Mouse (Mus musculus) CD4-positive, CD25-positive, alpha-beta regulatory T cell, adult 9 weeks (primary cell): Measurements from ENCODE around the gene Dnajc3. TPM values are rescaled to one million over a fixed set of nuclear protein-coding genes. Genes with fewer than 3 reads are reported as not detected.

ENCODE experiments used
- polyA plus RNA-seq: library from polyadenylated mRNA; unstranded; fragments of 100-300 nt; shearing (Covaris generic); gene quantifications from one replicate; pipeline ENCODE4 v1.2.1, GENCODE M21; 2017

Dnajc3 gene
- 24.8 TPM for polyA plus RNA-seq

GRCm38 (mm10) chr14:118937533-118938492 lies at the start of gene Dnajc3:
Gene Dnajc3 (plus strand): TSS chr14:118937976.

DNA sequence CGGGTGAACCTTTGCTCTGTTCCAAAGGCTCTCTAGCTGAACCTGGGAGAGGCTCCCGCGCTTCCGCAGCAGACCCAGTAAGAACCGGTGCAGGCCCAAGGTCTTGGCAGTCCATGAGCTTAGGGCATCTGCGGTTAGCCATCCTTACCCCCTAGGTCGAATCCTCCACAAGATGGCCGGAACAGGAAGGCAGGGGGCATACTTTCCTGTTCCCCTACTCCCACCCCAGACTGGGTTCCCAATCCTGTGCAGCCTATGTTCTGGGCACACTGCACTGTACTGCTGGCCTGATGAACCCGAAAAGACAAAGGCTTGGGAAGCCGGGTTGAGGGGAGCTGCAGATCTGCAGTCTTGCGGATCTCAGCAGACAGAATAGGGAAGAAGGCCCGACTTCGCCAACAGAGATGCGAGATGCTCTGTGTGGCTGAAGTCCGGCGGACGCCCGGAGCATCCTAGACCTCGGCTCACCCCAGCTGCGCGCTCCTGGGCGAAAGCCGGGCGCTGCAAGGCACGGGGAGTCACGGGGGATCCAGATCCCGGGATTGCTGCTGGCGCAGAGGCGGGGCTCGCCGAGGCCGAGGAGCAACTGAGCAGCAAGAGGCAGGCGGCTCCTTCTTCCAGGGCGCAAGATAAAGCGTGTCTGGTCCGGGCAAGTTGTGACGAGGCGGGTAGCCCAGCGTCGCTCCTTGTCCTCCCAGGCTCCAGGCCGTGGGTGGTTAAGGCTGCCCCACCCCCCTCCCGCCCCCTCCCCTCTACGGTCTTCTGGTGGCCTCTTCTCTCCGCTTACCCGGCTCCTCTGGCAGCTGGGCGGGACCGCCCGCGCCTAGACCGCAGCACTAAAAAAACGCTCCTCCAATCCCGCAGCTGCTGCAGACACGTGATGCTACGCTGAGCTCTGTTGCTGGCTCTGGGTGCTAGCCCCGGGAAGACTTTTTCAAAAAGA lies 12.8 kb upstream of the Dnajc3 start, which contains the start of gene Dzip1:
TSS of gene Dzip1 (minus strand) at position 788 of the 943 bp plus-strand sequence.

Other genes with a start within 250 kb of the Dnajc3 start
- 12.0 TPM for gene Abcc4, start 231.8 kb upstream of the Dnajc3 start, polyA plus RNA-seq
- gene Cldn10, start 150.1 kb upstream of the Dnajc3 start, polyA plus RNA-seq: 3.9 TPM
- gene Dzip1, start 12.5 kb upstream of the Dnajc3 start, polyA plus RNA-seq: 11.9 TPM
- gene Uggt2, start 161.5 kb downstream of the Dnajc3 start, polyA plus RNA-seq: 1.9 TPM
- not detected for gene Hs6st3, start 200.4 kb downstream of the Dnajc3 start, polyA plus RNA-seq